Mouse (Mus musculus) limb, embryonic 14.5 days (tissue): ENCODE measurements around the gene Atg9b. TPM values are rescaled to one million over a fixed set of nuclear protein-coding genes. Genes with fewer than 3 reads are reported as not detected.
A peak's percentile ranks its signal among the peaks of the same experiment; 100 is the strongest.

Experiments used
- ATAC-seq: fragments of 200-750 bp; cut with Nextera tagmentation; 2 replicates; pipeline ENCODE4 v1.8.0; 2017; ENCODE audit warnings: low read depth, moderate number of reproducible peaks, moderate TSS enrichment; ENCODE audit not compliant: low FRiP score
- DNase-seq: peaks from one replicate; pipeline ENCODE4 v3.0.0-alpha.2; 2015; ENCODE audit warnings: low spot score
- H3K27ac ChIP-seq: fragments of 300-500 bp; sonication (generic); replicated peaks from 2 replicates; pipeline ENCODE4 v1.5.1; 2014; ENCODE audit warnings: low read depth, mild to moderate bottlenecking, low read length, moderate library complexity, mixed read lengths
- H3K27me3 ChIP-seq: fragments of 300-500 bp; sonication (generic); 2 replicates; pipeline ENCODE4 v1.6.1; 2014; ENCODE audit warnings: low read length, mixed read lengths; ENCODE audit not compliant: control insufficient read depth, insufficient read depth
- H3K36me3 ChIP-seq: fragments of 300-500 bp; sonication (generic); 2 replicates; pipeline ENCODE4 v1.6.1; 2014; ENCODE audit warnings: mild to moderate bottlenecking, low read length, moderate library complexity, mixed read lengths; ENCODE audit not compliant: control insufficient read depth, insufficient read depth
- H3K4me1 ChIP-seq: fragments of 300-500 bp; sonication (generic); 2 replicates; pipeline ENCODE4 v1.6.1; 2014; ENCODE audit warnings: antibody characterized with exemption, low read length, mixed read lengths; ENCODE audit not compliant: control insufficient read depth, insufficient read depth
- H3K4me2 ChIP-seq: fragments of 300-500 bp; sonication (generic); replicated peaks from 2 replicates; pipeline ENCODE4 v1.6.1; 2014; ENCODE audit warnings: low read depth, mild to moderate bottlenecking, low read length, moderate library complexity; ENCODE audit not compliant: severe bottlenecking
- H3K4me3 ChIP-seq: fragments of 300-500 bp; sonication (generic); replicated peaks from 2 replicates; pipeline ENCODE4 v1.5.1; 2014; ENCODE audit warnings: low read length
- H3K9ac ChIP-seq: fragments of 300-500 bp; sonication (generic); 2 replicates; pipeline ENCODE4 v1.6.1; 2014; ENCODE audit warnings: mild to moderate bottlenecking, low read depth, low read length, moderate library complexity; ENCODE audit not compliant: severe bottlenecking
- H3K9me3 ChIP-seq: fragments of 300-500 bp; sonication (generic); 2 replicates; pipeline ENCODE4 v1.6.1; 2016; ENCODE audit warnings: low read length; ENCODE audit not compliant: control insufficient read depth
- POLR2A ChIP-seq: fragments of 200-500 bp; IDR thresholded peaks from 2 replicates; pipeline ENCODE4 v1.8.0; 2012; ENCODE audit warnings: inconsistent platforms, mild to moderate bottlenecking, moderate library complexity, borderline replicate concordance; ENCODE audit not compliant: insufficient read depth, insufficient read length; ENCODE audit errors: extremely low read depth
- WGBS: fragments of 180-500 bp; shearing (Covaris S2); extraction: QIAGEN DNeasy Blood & Tissue Kit; methylation state at CpG from one replicate; pipeline ENCODE4 v1.1.7; 2014; 5-methylcytosine and 5-hydroxymethylcytosine counted together
- polyA plus RNA-seq, 2 experiments: library from polyadenylated mRNA; depleted of rRNA in 1 of 2; stranded (reverse) in 1 of 2; unstranded in 1 of 2; fragments of >200 nt; fragmentation: Nextera tagmentation in 1 of 2; extraction: Ambion mirVana in 1 of 2; gene quantifications; 2 replicates each; pipeline versions ENCODE4 v1.2.1 to v1.2.3; 2012 to 2014

Atg9b gene
- polyA plus RNA-seq, 2 experiments, result 1.3 to 1.7 TPM

- no peak for ATAC-seq
- no peak for TF ChIP-seq POLR2A
- Histone ChIP-seq H3K27me3 (no peaks in the 10 kb centered on the region), H3K4me1 (peaks cover 41% of the 10 kb centered on the region), H3K36me3 (peaks cover 25% of the 10 kb centered on the region), H3K9me3 (no peaks in the 10 kb centered on the region), H3K4me3 (peak overlapping the region; percentile 68), H3K27ac (peak overlapping the region; percentile 92), H3K4me2 (peak overlapping the region; percentile 94), H3K9ac (peak overlapping the region; percentile 67)
- DNase-seq, result no peak
- 13% methylated on average over 21 of the region's 21 CpGs for WGBS
Observed at GRCm38 (mm10) chr5:24424004-24424781, 32.2 kb upstream of the Atg9b start.

- H3K4me2 ChIP-seq, result peak within 1 kb of the TSS; percentile 94
- peak within 1 kb of the TSS; percentile 71 for H3K9ac ChIP-seq
- ATAC-seq (peak; percentile 95), DNase-seq (peak; percentile 99)
- peak within 1 kb of the TSS; percentile 68 for H3K4me3 ChIP-seq
- H3K27me3 ChIP-seq, result no peaks in the 10 kb centered on the region
- H3K9me3 ChIP-seq, result no peaks in the 10 kb centered on the region
- H3K27ac ChIP-seq, result peak within 1 kb of the TSS; percentile 92
- H3K4me1 ChIP-seq, result peaks cover 38% of the 10 kb centered on the region
- peak; percentile 41; the same call in 1 of the 2 replicates for TF ChIP-seq POLR2A
- 1% methylated on average over 46 of the region's 46 CpGs for WGBS
- peaks cover 28% of the 10 kb centered on the region for H3K36me3 ChIP-seq
Observed at GRCm38 (mm10) chr5:24423129-24424003, 31.4 kb upstream of the Atg9b start, which contains the start of the genes Cdk5 and Slc4a2. TSS of gene Cdk5 (minus strand) at chr5:24423530. TSS of gene Slc4a2 (plus strand) at chr5:24423837.

- H3K9me3 ChIP-seq, result no peaks in the 10 kb centered on the region
- TF ChIP-seq POLR2A, result no peak
- 86% methylated on average over 9 of the region's 9 CpGs for WGBS
Observed at GRCm38 (mm10) chr5:24420381-24420780, 28.4 kb upstream of the Atg9b start.

GRCm38 (mm10) chr5:24417587-24417986, 25.6 kb upstream of the Atg9b start:
- no peaks in the 10 kb centered on the region for H3K27me3 ChIP-seq
- 79% methylated on average over 10 of the region's 10 CpGs for WGBS
- no peak for DNase-seq
- H3K36me3 ChIP-seq, result peaks cover 28% of the 10 kb centered on the region
- no peak overlapping the region for H3K27ac ChIP-seq
- H3K9me3 ChIP-seq, result no peaks in the 10 kb centered on the region
- H3K9ac ChIP-seq, result no peak overlapping the region
- H3K4me2 ChIP-seq, result no peak overlapping the region
- no peak for ATAC-seq
- no peak for TF ChIP-seq POLR2A
- no peak overlapping the region for H3K4me3 ChIP-seq
- peaks cover 16% of the 10 kb centered on the region for H3K4me1 ChIP-seq

More at GRCm38 (mm10) chr5:24420381-24420780, 28.4 kb upstream of the Atg9b start:
- Histone ChIP-seq H3K27me3 (no peaks in the 10 kb centered on the region), H3K9ac (no peak overlapping the region), H3K4me2 (no peak overlapping the region), H3K4me3 (no peak overlapping the region), H3K27ac (no peak overlapping the region), H3K4me1 (peaks cover 13% of the 10 kb centered on the region; the same call in 1 of the 2 replicates), H3K36me3 (peaks cover 28% of the 10 kb centered on the region)
- ATAC-seq (no peak), DNase-seq (no peak)

GRCm38 (mm10) chr5:24416222-24416736, 24.3 kb upstream of the Atg9b start:
- Histone ChIP-seq H3K27me3 (no peaks in the 10 kb centered on the region), H3K9ac (no peak overlapping the region), H3K9me3 (no peaks in the 10 kb centered on the region), H3K4me2 (no peak overlapping the region), H3K4me1 (peaks cover 12% of the 10 kb centered on the region), H3K4me3 (no peak overlapping the region), H3K27ac (no peak overlapping the region), H3K36me3 (peaks cover 26% of the 10 kb centered on the region)
- TF ChIP-seq POLR2A, result no peak
- DNase-seq, result peak; percentile 71
- ATAC-seq, result peak; percentile 36; the same call in 1 of the 2 replicates
- 3% methylated on average over 21 of the region's 21 CpGs for WGBS
